Mouse (Mus musculus) heart, adult 11 months (tissue): ENCODE data around the gene G3bp1.

Source experiments
- DNase-seq: peaks from one replicate; pipeline ENCODE4 v3.0.0; 2022

Gene G3bp1

DNA sequence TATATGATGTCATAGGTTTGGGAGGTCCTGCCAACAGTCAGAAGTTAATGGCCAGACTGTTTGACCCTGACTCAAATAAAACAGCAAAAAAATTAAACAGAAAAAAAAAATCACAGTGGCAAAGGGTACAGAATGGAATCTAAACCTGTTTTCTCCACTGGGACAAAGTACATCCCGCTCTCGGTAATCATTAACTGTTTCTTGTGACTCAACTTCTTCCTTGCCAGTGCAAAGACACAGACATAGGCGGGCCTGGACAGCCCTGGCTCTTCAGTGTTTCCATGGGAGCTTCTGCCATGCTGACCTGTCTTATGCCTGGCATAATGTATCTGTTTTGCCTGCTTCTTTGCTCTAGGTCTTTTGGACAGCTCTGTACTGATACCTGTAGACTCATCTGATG is 4.3 kb upstream of the G3bp1 start:
- no peak for DNase-seq

DNA sequence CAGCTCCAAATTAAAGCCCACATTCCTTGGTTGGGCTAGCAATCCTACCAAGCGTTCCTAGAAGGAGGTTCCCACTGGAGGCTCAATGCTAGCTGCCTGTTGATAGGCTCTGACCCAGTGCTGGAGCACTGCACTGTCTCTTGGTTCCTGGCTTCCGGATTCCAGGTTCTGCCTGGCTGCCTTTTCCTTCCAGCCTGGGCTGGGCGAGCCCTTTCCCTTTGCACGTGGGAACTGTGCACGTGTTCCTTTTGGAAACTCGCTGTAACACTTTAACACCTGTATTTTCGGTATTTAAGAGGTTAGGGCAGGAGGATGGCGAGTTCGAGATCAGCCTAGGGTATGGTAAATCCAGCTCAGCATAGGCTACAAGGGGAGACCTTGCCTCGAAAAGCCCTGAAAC is 1.5 kb upstream of the G3bp1 start:
- peak; percentile 97 for DNase-seq

DNA sequence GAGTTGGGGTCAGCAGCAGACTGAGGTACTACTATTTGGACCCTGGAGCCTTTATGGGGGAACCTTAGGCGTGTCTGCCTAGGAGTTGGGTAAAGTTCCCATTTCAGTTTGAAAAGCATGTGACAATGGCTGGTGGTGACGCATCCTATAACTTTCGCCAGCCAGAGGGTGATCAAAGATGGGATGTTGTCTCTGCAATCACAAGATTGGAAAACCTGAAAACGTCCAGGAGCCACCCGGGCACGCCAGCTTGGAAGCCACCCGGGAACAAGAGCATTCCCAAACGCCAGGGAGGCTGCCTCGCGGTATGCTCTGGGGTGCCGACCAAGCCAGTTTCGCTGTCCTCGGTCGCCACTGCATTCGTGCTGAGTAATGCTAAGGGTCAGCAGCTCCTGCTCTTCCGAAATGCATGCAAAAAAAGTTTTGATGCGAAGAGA is 856 bp upstream of the G3bp1 start:
- DNase-seq: no peak

DNA sequence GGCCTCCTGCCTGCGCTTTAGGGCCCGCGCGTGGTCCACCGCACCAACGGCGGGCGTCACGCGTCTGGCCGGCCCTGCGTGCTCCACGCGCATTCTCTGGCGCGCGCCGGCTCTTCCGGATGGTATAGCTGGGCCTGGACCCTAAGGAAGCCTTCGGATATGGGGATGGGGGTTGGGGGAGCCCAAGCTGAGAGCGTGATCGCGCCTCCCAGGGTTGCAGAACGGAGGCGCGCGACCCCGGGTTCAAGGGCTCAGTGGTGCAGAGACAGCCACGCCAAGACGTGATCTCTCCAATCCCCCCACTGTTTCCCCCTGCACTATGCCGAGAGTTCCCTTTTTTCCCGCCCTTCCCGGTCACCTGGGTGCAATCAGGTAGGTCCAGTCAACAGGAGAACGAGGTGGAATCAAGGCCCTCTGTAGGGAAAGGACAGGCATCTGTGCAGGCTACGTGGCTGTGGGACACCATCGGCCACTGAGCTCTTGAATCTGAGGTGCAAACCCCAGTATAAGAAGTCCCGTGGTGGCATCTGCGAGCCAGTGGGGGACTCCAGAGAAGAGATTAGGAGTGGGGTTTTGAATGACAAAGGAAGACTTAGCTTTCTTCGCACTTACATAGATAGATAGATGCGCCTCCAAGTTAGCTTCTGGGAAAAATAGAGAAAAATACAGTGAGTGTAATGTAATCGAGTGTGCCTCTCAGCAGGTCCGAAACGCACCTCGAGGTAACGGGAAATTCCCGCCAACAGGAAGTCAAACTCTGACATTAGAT is 622 bp downstream of the G3bp1 start:
- DNase-seq: no peak

DNA sequence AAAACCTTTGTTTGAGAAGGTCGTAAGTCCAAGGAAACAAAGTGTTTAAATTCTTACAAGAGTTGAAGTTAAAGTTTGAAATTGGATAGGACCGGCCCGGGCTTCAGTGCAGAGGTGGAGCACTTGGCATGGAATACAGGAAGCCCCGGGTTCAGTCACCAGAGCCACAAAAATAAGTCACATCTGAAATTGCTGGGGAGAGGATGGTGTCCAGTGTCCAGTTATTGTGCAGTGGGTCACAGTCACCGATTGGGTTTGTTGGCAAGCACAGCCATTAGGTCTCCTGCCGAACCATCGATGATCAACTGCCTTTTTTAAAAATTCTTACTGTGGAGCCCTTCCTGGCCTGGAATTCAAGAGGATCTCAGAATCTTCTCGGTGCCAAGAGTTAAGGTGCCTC is 1.3 kb downstream of the G3bp1 start:
- peak; percentile 92 for DNase-seq

DNA sequence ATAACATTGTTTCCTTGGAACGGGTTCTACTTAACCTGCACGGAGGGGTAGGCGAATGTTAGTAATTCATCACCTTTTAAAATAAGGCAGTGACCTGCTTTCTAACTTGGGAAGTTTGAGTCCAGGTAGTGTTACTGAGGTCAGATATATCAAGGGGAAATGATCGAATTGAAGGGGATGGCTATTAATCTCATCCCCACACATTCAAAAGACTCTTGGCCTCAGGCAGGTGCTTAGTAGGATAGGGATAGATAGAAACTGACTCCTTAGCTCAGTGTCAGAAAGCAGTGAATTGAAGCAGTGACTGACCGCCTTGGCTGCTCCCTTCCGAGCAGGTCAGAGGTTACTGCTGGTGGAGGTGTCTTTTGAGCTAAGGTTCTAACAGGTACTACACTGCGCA is 2.0 kb downstream of the G3bp1 start:
- DNase-seq: no peak

DNA sequence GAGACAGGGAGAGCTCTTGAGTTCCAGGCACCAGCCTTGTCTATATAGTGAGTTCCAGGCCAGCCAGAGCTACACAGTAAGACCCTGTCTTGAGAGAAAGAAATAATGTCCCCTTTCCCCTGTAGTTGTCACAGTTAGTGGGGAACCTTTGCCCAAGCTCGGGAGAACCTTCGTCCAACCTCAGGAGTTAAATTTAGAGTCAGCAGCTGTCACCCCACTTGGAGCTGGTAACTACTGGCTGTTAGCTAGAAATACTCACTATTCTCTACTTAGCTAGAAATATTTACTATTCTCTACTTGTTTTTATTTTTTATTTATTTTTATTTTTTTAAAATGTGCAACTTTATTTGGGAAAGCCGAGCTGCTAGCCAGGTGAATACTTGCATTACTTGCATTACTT is 3.7 kb downstream of the G3bp1 start:
- no peak for DNase-seq

DNA sequence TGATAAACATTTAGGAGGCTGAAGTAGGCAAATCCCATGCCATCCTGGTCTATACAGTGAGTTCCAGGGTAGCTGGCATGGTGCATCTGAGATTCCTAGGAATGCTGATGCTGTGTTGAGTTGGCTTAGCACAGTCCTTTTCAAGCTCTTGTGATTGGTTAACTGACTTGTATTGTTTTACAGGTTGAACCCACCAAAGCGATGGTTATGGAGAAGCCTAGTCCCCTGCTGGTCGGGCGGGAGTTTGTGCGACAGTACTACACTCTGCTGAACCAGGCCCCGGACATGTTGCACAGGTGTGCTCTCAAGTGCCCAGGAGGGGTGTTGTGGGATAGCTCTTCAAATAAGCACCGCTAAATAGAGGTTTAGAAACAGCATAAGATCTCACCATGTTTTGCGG is 16.0 kb downstream of the G3bp1 start:
- DNase-seq: no peak

DNA sequence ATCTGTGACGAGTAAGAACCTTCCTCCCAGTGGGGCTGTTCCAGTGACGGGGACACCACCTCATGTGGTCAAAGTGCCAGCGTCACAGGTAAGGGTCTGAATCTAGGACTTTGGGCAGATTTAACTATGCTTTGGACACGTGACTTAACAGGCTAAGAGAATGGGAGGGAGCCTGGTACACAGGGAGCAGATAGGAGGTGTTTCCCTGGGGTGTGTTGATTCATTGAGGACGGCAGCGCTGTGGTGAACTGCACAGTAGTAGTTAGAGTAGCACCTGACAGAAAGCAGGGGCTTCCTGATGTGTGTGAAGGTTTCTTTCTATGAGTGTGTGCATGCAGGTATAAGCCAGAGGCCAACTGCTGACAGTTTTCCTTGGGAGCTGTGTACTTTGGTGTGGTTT is 26.7 kb downstream of the G3bp1 start:
- no peak for DNase-seq

DNA sequence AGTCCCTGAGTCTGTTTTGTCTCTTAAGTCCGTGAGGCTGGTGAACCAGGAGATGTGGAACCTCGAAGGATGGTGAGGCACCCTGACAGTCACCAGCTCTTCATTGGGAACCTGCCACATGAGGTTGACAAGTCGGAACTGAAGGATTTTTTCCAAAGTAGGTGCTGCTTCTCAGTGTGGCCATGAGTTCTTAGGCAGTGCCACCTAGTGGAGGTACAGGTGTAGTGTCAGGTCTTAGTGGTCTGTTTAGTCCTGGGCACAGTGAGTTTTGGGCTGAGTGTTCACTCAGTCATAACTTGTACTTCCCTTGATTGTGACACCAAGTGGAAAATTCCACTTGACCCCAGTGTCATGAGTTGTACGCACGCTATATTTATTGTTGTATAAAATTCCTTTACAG is 28.4 kb downstream of the G3bp1 start:
- DNase-seq: no peak

DNA sequence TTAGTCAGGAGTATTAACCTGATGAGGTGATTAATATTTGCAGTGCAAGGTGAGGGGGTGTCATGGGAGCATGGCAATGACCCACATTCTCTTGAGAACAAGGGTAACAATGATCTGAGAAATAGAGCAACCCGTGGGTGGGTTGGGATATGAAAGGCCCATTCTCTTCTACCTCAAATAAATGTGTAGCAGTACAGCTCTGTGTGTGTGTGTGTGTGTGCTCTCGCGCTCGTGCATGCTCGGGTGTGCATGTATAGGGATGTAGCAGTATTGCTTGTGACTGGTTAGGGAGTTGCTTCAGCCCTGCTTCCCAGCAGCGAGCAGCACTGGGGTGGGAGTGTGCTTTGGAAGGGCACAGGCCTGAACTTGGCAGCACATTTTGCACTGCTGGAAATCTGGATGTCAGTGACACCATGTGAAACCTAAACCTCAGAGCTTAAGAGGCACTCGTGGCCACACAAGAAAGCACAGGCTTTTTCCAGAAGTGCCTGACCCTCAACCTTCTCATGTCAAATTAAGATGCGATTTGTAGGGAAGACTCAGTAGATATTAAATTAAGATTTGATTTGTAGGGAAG is 32.6 kb downstream of the G3bp1 start:
- peak; percentile 94 for DNase-seq

DNA sequence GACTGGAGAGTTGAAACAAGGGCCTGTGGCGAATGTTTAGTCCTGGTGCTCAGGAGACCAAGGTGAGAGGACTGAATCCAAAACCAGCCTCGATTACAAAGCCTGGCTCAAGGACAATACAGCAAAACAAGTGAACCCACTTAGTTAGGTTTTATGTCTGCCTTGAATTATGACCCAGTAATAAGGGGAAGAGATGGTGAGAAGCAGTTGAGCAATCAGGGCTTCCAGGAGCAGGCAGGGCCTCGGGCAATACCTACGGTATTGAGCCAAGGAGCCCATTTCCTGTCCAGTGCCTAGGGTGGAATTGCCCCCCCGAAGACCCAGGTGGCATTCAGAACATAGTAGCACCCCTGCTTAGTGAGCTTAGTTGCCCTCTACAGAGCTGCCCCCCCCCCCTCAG is 33.4 kb downstream of the G3bp1 start:
- DNase-seq: no peak

DNA sequence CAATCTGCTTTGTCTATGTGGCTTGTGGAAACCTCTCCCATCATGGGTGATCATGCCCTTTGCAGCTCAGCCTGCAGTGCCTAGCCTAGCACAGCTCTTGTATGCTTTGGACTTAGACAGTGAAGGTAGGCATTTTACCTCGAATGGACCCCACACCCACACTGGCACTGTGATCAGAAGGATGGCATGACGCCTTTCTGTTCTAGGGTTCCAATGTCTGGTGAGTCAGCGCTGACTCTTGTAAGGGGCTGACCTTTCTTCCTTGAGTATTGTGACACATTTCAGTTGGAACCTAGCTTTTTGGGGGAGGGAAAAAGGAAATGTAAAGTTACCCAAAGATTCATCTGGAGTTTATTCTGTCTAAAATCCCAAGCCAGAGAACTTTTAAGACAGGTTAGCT is 36.0 kb downstream of the G3bp1 start:
- no peak for DNase-seq

DNA sequence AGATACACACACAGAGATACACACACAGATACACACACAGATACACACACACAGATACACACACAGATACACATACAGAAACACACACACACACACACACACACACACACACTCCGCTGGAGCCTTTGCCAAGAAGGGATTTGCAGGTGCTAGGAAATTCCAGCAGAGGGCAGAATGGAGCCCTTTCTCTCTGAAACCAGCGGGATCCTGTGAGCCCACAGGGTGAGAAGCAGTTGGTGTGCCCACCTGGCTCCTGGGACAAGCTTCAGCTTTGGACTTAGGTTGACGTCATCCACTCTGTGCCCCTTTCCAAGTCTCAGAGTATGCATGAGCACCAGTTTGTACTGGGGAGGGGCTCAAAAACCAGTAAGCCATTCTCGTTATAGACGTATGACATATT is 41.9 kb downstream of the G3bp1 start:
- no peak for DNase-seq

DNA sequence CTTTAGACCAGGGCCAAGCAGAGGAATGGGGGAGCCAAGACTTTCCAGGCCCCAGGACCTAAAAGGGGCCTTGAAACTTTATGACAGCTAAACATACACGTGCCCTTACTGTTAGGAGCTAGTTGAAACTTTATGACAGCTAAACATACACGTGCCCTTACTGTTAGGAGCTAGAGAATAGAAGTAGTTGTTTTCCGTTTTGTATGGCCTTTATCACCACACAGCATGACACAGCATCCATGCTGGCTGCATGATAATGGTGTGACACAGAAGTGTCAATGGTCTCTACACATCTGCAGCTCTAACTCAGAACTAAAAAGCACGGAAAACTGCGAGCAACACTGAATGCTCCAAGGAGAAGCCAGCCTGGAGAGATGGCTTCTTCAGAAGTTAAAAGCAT is 48.2 kb downstream of the G3bp1 start:
- DNase-seq: no peak

DNA sequence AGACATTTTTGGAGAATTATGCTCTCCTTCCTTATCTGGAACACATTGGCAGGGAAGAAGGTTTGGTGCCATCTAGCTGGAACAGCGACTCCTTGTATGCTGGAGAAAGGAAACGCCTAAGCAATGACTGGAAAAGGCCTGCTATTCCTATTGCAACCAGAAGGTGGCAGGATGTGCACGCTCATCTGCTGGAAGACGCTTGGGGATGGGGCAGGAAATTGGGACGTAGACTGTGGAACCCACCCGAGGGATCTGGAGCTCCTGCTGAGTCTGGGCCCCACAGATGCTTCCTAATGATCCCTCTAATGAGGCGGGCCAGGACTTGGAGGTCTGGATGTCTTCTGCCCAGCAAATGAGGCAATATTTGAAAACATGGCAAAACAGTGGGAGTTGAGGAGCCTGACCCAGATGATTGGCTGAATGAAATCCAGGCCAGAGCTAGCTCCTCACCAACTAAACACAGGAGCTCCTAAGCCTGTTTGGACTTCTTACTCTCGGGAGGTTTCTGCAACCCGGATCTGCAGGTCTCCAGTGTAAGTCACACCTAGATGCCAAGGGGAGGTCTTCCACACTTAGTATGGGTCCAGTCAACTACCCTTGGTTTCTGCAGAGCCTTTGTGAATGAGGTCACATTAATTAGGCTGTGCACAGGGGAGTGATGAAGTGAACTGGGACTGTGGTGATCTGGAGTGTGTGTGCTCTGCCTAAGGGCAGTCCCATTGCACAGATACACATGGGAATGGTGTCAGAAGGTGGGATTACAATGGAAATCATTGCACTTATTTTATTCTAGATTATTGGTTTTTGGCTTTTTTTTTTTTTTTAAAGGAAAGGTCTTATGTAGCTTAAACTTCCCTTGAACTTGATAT is 49.6 kb downstream of the G3bp1 start:
- DNase-seq: peak; percentile 86

DNA sequence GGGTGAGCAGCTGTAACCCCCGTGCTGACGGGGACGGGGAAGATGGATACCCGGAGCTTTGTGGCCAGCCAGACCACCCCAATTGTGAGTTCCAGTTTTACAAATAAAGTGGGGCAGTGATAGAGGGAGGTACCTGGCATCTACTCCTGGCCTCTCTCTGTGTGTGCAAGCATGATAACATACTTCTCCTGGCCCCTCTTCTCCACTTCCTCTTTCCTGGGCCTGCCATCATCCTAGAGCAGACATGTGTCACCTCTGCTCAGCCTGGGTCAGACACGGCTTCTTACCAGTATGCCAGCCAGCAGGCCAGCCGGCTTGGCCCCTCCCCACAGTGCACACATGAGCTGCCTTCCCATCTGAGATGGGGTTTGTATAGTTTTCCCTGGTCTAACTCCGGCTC is 61.3 kb downstream of the G3bp1 start:
- no peak for DNase-seq

DNA sequence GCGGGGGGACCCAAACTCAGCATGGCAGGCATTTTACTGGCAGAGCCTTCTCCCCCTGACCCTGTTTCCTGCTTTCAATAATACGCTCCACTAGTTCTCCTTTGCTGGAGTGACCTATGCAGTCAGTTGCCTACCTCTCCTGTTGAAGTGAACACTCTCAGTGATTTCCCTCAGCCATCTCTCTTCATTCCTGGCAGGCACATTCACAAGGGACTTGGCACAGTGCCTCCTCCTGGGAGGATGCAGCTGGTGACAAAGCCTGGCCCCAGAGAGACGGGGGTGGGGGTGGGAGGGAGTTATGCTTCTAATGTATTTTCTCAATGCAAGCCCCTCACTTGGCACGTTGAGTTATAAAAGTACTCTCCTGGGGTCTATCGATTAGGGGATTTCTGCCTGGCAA is 63.9 kb downstream of the G3bp1 start:
- DNase-seq: peak; percentile 63

DNA sequence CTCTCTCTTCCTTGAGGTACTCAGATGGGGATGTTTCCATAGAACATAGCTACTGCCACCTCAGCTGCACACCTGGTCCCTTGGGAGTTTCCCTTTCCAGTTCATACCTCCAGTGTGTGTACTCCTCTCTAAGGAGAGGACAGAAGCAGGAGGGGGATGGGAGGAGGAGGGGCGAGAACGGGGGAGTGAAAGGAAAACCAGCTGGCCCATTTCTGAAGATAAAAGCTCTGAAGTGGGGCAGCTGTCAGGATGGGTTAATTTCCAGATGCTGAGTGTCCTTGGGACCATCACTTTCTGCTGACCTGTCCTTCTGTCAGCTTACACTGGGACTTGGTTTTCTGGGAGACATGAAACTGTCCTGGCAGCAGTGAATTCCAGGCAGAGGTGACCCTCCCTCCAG is 65.3 kb downstream of the G3bp1 start:
- peak; percentile 31 for DNase-seq

DNA sequence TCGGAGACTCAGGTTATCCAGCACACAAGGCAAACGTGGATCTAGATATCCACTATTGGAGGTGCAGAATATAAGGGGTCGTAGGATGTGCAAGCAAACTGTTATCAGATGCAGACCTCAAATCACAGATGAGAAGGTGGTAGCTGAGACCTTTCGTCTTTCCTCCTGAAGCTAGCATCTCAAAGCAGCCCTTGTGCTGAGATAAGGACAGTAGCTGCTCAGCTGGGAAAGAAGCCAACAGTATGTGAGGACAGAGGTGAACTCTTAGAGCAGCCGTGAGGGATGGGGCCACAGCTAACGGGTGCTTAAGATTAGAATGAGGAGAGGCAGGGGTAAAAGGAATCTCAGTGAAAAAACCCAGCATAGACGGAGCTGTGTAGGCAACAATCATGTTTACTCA is 72.6 kb downstream of the G3bp1 start:
- DNase-seq: no peak

DNA sequence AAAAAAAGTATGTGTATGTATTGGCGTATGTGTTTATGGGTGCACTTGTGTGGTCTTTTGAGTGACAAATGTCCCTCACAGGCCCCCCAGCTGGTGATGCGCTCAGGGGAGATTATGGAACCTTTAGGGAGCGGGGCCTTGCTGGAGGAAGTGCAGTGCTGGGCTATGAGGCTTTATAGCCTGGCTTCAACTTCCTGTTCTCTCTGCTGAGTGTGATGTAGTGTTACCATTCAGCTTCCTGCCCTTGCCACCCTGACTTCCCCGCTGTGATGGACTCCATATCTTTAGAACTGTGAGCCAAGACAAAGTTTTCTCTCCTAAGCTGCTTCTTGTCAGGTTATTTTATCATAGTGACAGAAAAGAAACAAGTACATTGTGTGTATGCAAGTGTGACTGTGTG is 73.2 kb downstream of the G3bp1 start:
- peak; percentile 53 for DNase-seq

DNA sequence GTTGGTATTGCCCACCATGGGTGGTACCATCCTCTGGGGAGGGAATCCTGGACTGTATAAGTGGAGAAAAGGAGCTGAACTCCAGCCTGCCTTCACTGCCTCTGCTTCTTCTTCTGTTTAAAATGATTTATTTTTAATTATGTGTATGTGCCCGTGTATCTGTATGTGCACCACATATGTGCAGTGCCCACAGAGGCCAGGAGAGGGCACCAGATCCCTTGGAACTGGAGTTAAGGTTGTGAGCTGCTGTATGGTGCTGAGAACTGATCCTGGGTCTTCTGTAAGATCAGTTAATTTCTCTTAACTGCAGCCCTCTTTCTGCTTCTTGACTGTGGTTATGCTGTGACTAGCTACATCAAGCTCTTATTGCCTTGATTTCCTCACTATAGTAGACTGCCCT is 76.2 kb downstream of the G3bp1 start:
- no peak for DNase-seq
